Mouse (Mus musculus) E14TG2a.4 (cell line): ENCODE measurements around the gene Tgif2.

ENCODE experiments used
- CTCF ChIP-seq: conservative IDR thresholded peaks from 2 replicates; pipeline ENCODE4 v1.5.1; 2014; ENCODE audit warnings: low read length
- NANOG ChIP-seq: IDR thresholded peaks from 2 replicates; pipeline ENCODE4 v1.6.1; 2014; ENCODE audit warnings: borderline replicate concordance, low read length, mixed read lengths

GRCm38 (mm10) chr2:156886084-156886631 is 46.4 kb downstream of the Tgif2 start:
- TF ChIP-seq CTCF (no peak), NANOG (no peak)
